ENCODE assay signal across 25 mouse cellular contexts in the genomic region with DNA sequence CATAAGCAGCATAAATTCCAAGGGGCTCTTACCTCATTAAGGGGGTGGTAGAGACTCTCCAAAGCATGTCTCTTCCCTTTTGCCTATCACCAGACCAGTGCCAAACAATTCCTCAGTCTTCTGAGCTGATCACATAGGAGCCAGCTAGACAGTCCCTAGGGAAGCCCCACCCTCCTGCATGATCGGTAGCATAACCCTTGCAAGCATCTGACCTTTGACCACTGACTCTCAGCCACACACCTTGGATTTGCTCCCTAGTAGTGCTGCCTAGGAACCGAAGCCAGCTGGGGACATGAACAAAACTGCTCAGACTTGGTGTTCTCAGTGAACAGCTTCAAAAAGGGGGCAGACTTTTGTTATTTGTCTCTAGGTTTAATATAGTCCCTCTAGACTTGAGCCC. TPM values are rescaled to one million over a fixed set of nuclear protein-coding genes. Genes with fewer than 3 reads are reported as not detected.
DNase-seq lines count a peak whose midpoint lies in the region; ATAC-seq and TF ChIP-seq lines count a peak whose summit lies in the region.
"Had no signal": no experiment of that assay in that cellular context is flagged by ENCODE, and none has a peak within 500 bp of the region (broad histone marks: within the 10 kb centered on the region; RNA-seq: fewer than 3 reads in every experiment).

No protein-coding gene starts in this region.

- no peak overlapping the region; the same call in none of the 2 replicates for H3K4me3 ChIP-seq in gastrocnemius, adult 2 months
- no peak overlapping the region for H3K4me3 ChIP-seq in liver, embryonic 16.5 days (ENCODE audit: low read depth, low read length)
- H3K4me3 ChIP-seq in liver, embryonic 12.5 days: no peak overlapping the region
- no peak overlapping the region for H3K4me3 ChIP-seq in limb, embryonic 10.5 days
- H3K4me3 ChIP-seq: forebrain, embryonic 15.5 days; limb, embryonic 13.5 days; liver, embryonic 13.5 days; midbrain, embryonic 15.5 days; stomach, embryonic 15.5 days had no signal

- WGBS in liver, embryonic 16.5 days (ENCODE audit: insufficient replicate concordance): 56% methylated on average over 2 of the region's 2 CpGs
- 70% methylated on average over 2 of the region's 2 CpGs for WGBS in liver, embryonic 12.5 days (ENCODE audit: insufficient replicate concordance)
- WGBS in limb, embryonic 10.5 days: 73% methylated on average over 2 of the region's 2 CpGs

- peaks cover 7% of the 10 kb centered on the region for H3K36me3 ChIP-seq in liver, embryonic 16.5 days (ENCODE audit: control insufficient read depth, insufficient read depth)
- peaks cover 66% of the 10 kb centered on the region for H3K36me3 ChIP-seq in liver, embryonic 12.5 days
- peaks cover 66% of the 10 kb centered on the region for H3K36me3 ChIP-seq in limb, embryonic 10.5 days

- TF ChIP-seq CTCF in gastrocnemius, adult 2 months (IDR thresholded peaks at IDR 0.05): no peak

- no peak overlapping the region for H3K9ac ChIP-seq in liver, embryonic 16.5 days (ENCODE audit: low read depth, low read length)
- H3K9ac ChIP-seq in liver, embryonic 12.5 days: no peak overlapping the region
- H3K9ac ChIP-seq: forebrain, embryonic 15.5 days; limb, embryonic 13.5 days; liver, embryonic 13.5 days; lung, embryonic 14.5 days; midbrain, embryonic 15.5 days; stomach, embryonic 15.5 days had no signal

- DNase-seq in gastrocnemius, adult 2 months: no peak
- DNase-seq in gastrocnemius, postnatal 25 days: no peak
- DNase-seq in kidney, postnatal 25 days: peak; percentile 63 to 78
- no peak for DNase-seq in limb, embryonic 10.5 days (ENCODE audit: low spot score)
- no peak for DNase-seq in heart, postnatal 36 days
- no peak for DNase-seq in cerebellum, adult 11-12 months
- DNase-seq: adrenal gland, postnatal 10 days; cerebellum, adult 9-10 months; cerebellum, postnatal 36 days; heart, postnatal 14 days; liver, embryonic 13.5 days; lung, embryonic 14.5 days; lung, postnatal 14 days; right cerebral cortex, postnatal 25 days; thymus, postnatal 25 days had no signal

- H3K4me2 ChIP-seq in liver, embryonic 16.5 days (ENCODE audit: low read depth, low read length): no peak overlapping the region
- no peak overlapping the region for H3K4me2 ChIP-seq in liver, embryonic 12.5 days
- H3K4me2 ChIP-seq: forebrain, embryonic 15.5 days; limb, embryonic 13.5 days; liver, embryonic 13.5 days; lung, embryonic 14.5 days; midbrain, embryonic 15.5 days; stomach, embryonic 15.5 days had no signal

- peak overlapping the region; percentile 79 for H3K27ac ChIP-seq in gastrocnemius, adult 2 months
- H3K27ac ChIP-seq in liver, embryonic 16.5 days (ENCODE audit: low read length): no peak overlapping the region
- H3K27ac ChIP-seq in liver, embryonic 12.5 days: no peak overlapping the region
- H3K27ac ChIP-seq in limb, embryonic 10.5 days: no peak overlapping the region
- H3K27ac ChIP-seq: forebrain, embryonic 15.5 days; limb, embryonic 13.5 days; liver, embryonic 13.5 days; midbrain, embryonic 15.5 days; stomach, embryonic 15.5 days had no signal

- H3K9me3 ChIP-seq in liver, embryonic 16.5 days (replicated peaks; ENCODE audit: control insufficient read depth, low read length): no peaks in the 10 kb centered on the region
- no peaks in the 10 kb centered on the region for H3K9me3 ChIP-seq in liver, embryonic 12.5 days (replicated peaks)
- H3K9me3 ChIP-seq in limb, embryonic 10.5 days (replicated peaks): no peaks in the 10 kb centered on the region
- H3K9me3 ChIP-seq: forebrain, embryonic 15.5 days; limb, embryonic 13.5 days; liver, embryonic 13.5 days; midbrain, embryonic 15.5 days; stomach, embryonic 15.5 days had no signal

- H3K4me1 ChIP-seq in liver, embryonic 16.5 days (ENCODE audit: control insufficient read depth, low read depth, low read length): peaks cover 5% of the 10 kb centered on the region; the same call in 1 of the 2 replicates
- 0 out of 2 replicates have a peak, but pooled peaks cover 3% of the 10 kb centered on the region for H3K4me1 ChIP-seq in liver, embryonic 12.5 days
- H3K4me1 ChIP-seq in limb, embryonic 10.5 days: no peaks in the 10 kb centered on the region
- H3K4me1 ChIP-seq: forebrain, embryonic 15.5 days; limb, embryonic 13.5 days; midbrain, embryonic 15.5 days; stomach, embryonic 15.5 days had no signal

- intact Hi-C loops in gastrocnemius, adult 2 months (cut with DNase I): no loop called here
- intact Hi-C loops in heart, postnatal 36 days (cut with DNase I): no loop called here

- no peaks in the 10 kb centered on the region for H3K27me3 ChIP-seq in liver, embryonic 16.5 days (ENCODE audit: control insufficient read depth, insufficient read depth, low read depth, low read length)
- no peaks in the 10 kb centered on the region for H3K27me3 ChIP-seq in liver, embryonic 12.5 days (replicated peaks)
- H3K27me3 ChIP-seq in limb, embryonic 10.5 days (ENCODE audit: low read depth, poor library complexity, severe bottlenecking): no peaks in the 10 kb centered on the region
- H3K27me3 ChIP-seq: CH12.LX; forebrain, embryonic 15.5 days; limb, embryonic 13.5 days; liver, embryonic 13.5 days; midbrain, embryonic 15.5 days; stomach, embryonic 15.5 days had no signal

- ATAC-seq in liver, embryonic 16.5 days (ENCODE audit: low read depth): 0 out of 2 replicates have a peak, but pooled peaks have one; percentile 30
- ATAC-seq in liver, embryonic 12.5 days: no peak
- ATAC-seq: forebrain, embryonic 15.5 days; hindbrain, embryonic 16.5 days; midbrain, embryonic 15.5 days had no signal

RNA-seq across cellular contexts. Expression of a gene that starts 11.2 kb away (rescaled TPM):
- 100 to 1,000 TPM; 269 to 303 TPM for total RNA-seq in gastrocnemius, adult 2 months (2021)
- 100 to 1,000 TPM; 152 to 182 TPM for total RNA-seq in gastrocnemius, postnatal 25 days (2021)
- polyA plus RNA-seq in liver, embryonic 16.5 days (2015; fragmentation: Nextera tagmentation; extraction: Ambion mirVana): 186 and 192 TPM in 2 replicates
- 81.0 and 81.8 TPM in 2 replicates for polyA plus RNA-seq in liver, embryonic 12.5 days (2016; fragmentation: Nextera tagmentation; extraction: Ambion mirVana)
- 110 and 112 TPM in 2 replicates for polyA plus RNA-seq in limb, embryonic 10.5 days (2016; fragmentation: Nextera tagmentation; extraction: Ambion mirVana)
- total RNA-seq in heart, postnatal 36 days (2021): 100 to 1,000 TPM; 306 to 356 TPM

RNA-seq across cellular contexts. Expression of a gene that starts 42.4 kb away (rescaled TPM):
- under 1 TPM; 0.15 to 0.28 TPM for total RNA-seq in gastrocnemius, adult 2 months (2021)
- under 1 TPM in 1 of 2 experiments, not detected in 1; 0.15 TPM for total RNA-seq in gastrocnemius, postnatal 25 days (2021)
- polyA plus RNA-seq in liver, embryonic 16.5 days (2015; fragmentation: Nextera tagmentation; extraction: Ambion mirVana): not detected in 2 replicates
- polyA plus RNA-seq in liver, embryonic 12.5 days (2016; fragmentation: Nextera tagmentation; extraction: Ambion mirVana): 0.05 TPM in 2 replicates
- 0.15 TPM in 1 of 2 replicates, not detected in the other for polyA plus RNA-seq in limb, embryonic 10.5 days (2016; fragmentation: Nextera tagmentation; extraction: Ambion mirVana)
- under 1 TPM; 0.14 to 0.53 TPM for total RNA-seq in heart, postnatal 36 days (2021)
- total RNA-seq: CH12.LX; neutrophil, adult 5-6 weeks had no signal
- polyA plus RNA-seq: C2C12; liver, embryonic 13.5 days; lung, embryonic 14.5 days had no signal

RNA-seq across cellular contexts. Expression of a gene that starts 52.0 kb away (rescaled TPM):
- total RNA-seq in gastrocnemius, adult 2 months (2021): 10 to 100 TPM; 29.6 to 31.8 TPM
- total RNA-seq in gastrocnemius, postnatal 25 days (2021): 10 to 100 TPM; 17.4 TPM
- 3.9 and 4.3 TPM in 2 replicates for polyA plus RNA-seq in liver, embryonic 16.5 days (2015; fragmentation: Nextera tagmentation; extraction: Ambion mirVana)
- 3.7 and 4.3 TPM in 2 replicates for polyA plus RNA-seq in liver, embryonic 12.5 days (2016; fragmentation: Nextera tagmentation; extraction: Ambion mirVana)
- polyA plus RNA-seq in limb, embryonic 10.5 days (2016; fragmentation: Nextera tagmentation; extraction: Ambion mirVana): 8.0 and 9.4 TPM in 2 replicates
- 10 to 100 TPM; 19.9 to 24.7 TPM for total RNA-seq in heart, postnatal 36 days (2021)

RNA-seq across cellular contexts. Expression of a gene that starts 52.2 kb away (rescaled TPM):
- 10 to 100 TPM; 42.5 to 43.5 TPM for total RNA-seq in gastrocnemius, adult 2 months (2021)
- 10 to 100 TPM; 31.1 to 32.6 TPM for total RNA-seq in gastrocnemius, postnatal 25 days (2021)
- 5.7 TPM in 2 replicates for polyA plus RNA-seq in liver, embryonic 16.5 days (2015; fragmentation: Nextera tagmentation; extraction: Ambion mirVana)
- polyA plus RNA-seq in liver, embryonic 12.5 days (2016; fragmentation: Nextera tagmentation; extraction: Ambion mirVana): 24.9 and 26.9 TPM in 2 replicates
- polyA plus RNA-seq in limb, embryonic 10.5 days (2016; fragmentation: Nextera tagmentation; extraction: Ambion mirVana): 50.9 and 51.9 TPM in 2 replicates
- total RNA-seq in heart, postnatal 36 days (2021): 10 to 100 TPM; 39.6 to 42.1 TPM

Comparison
In these comparisons a context has a peak if more than half of its experiments do, and no peak if none do; other contexts are left out.
1. DNase-seq: peak in kidney, postnatal 25 days (2 of 2); none in gastrocnemius, adult 2 months (single experiment), gastrocnemius, postnatal 25 days (single experiment), limb, embryonic 10.5 days (single experiment), heart, postnatal 36 days (0 of 2) and cerebellum, adult 11-12 months (single experiment).